Mouse (Mus musculus) heart, embryonic 11.5 days (tissue): Measurements from ENCODE around the gene Rasgrp2. TPM values are rescaled to one million over a fixed set of nuclear protein-coding genes. Genes with fewer than 3 reads are reported as not detected.
A peak's percentile ranks its signal among the peaks of the same experiment; 100 is the strongest.

ENCODE experiments used
- ATAC-seq: fragments of 200-750 bp; cut with Nextera tagmentation; replicated peaks from 2 replicates; pipeline ENCODE4 v1.8.0; 2017; ENCODE audit warnings: moderate library complexity; ENCODE audit not compliant: insufficient number of reproducible peaks, low FRiP score, low TSS enrichment
- H3K27ac ChIP-seq: fragments of 300-500 bp; sonication (generic); 2 replicates; pipeline ENCODE4 v1.5.1; 2014; ENCODE audit warnings: mild to moderate bottlenecking, low read depth, low read length
- H3K27me3 ChIP-seq: fragments of 300-500 bp; sonication (generic); 2 replicates; pipeline ENCODE4 v1.6.1; 2014; ENCODE audit warnings: mild to moderate bottlenecking, low read length, mixed read lengths; ENCODE audit not compliant: control insufficient read depth, insufficient read depth
- H3K36me3 ChIP-seq: fragments of 300-500 bp; sonication (generic); 2 replicates; pipeline ENCODE4 v1.6.1; 2014; ENCODE audit warnings: mild to moderate bottlenecking, low read length, moderate library complexity, mixed read lengths; ENCODE audit not compliant: control insufficient read depth, insufficient read depth
- H3K4me1 ChIP-seq: fragments of 300-500 bp; sonication (generic); 2 replicates; pipeline ENCODE4 v1.6.1; 2014; ENCODE audit warnings: low read length; ENCODE audit not compliant: control insufficient read depth, insufficient read depth
- H3K4me2 ChIP-seq: fragments of 300-500 bp; sonication (generic); 2 replicates; pipeline ENCODE4 v1.6.1; 2014; ENCODE audit warnings: mild to moderate bottlenecking, moderate library complexity
- H3K4me3 ChIP-seq: fragments of 300-500 bp; sonication (generic); 2 replicates; pipeline ENCODE4 v1.5.1; 2014; ENCODE audit warnings: low read depth, low read length
- H3K9ac ChIP-seq: fragments of 300-500 bp; sonication (generic); 2 replicates; pipeline ENCODE4 v1.6.1; 2014; ENCODE audit warnings: mild to moderate bottlenecking, low read depth, low read length, moderate library complexity
- H3K9me3 ChIP-seq: fragments of 300-500 bp; sonication (generic); replicated peaks from 2 replicates; pipeline ENCODE4 v1.6.1; 2016; ENCODE audit warnings: low read length; ENCODE audit not compliant: control insufficient read depth
- WGBS: fragments of 180-500 bp; shearing (Covaris S2); extraction: QIAGEN DNeasy Blood & Tissue Kit; methylation state at CpG from one replicate; pipeline ENCODE4 v1.1.7; 2014; ENCODE audit not compliant: insufficient replicate concordance; 5-methylcytosine and 5-hydroxymethylcytosine counted together
- polyA plus RNA-seq: library from polyadenylated mRNA; unstranded; fragments of >200 nt; fragmentation: Nextera tagmentation; extraction: Ambion mirVana; gene quantifications from 2 replicates; pipeline ENCODE4 v1.2.1, GENCODE M21; 2014

The Rasgrp2 gene
- polyA plus RNA-seq, 1 experiment from 2014 or later = 42.7 TPM

DNA sequence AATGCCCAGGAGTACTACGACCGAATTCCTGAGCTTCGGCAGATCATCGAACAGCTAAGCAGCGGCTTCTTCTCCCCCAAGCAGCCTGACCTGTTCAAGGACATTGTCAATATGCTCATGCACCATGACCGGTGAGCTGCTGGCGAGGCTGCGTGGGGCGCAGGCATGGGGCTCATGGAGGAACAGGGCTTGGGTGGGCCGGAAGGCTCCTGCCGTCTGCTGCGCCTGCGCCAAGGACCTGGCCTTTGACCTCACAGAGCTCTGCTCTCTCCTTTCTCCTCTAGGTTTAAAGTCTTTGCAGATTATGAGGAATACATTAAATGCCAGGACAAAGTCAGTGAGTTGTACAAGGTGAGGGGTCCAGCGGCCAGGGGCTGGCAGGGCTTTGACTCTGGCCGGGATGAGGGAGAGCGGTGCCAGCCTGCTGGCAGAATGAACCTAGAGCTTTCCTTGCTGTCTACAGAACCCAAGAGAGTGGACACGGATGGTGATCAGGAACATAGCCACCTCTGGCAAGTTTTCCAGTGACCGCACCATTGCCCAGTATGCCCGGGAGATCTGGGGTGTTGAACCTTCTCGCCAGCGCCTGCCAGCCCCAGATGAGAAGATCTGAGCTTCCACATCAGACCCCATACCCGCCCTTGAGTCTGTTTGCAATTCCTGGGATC, 1.4 kb upstream of the Rasgrp2 start:
- H3K9ac ChIP-seq = no peak overlapping the region
- ATAC-seq = no peak

DNA sequence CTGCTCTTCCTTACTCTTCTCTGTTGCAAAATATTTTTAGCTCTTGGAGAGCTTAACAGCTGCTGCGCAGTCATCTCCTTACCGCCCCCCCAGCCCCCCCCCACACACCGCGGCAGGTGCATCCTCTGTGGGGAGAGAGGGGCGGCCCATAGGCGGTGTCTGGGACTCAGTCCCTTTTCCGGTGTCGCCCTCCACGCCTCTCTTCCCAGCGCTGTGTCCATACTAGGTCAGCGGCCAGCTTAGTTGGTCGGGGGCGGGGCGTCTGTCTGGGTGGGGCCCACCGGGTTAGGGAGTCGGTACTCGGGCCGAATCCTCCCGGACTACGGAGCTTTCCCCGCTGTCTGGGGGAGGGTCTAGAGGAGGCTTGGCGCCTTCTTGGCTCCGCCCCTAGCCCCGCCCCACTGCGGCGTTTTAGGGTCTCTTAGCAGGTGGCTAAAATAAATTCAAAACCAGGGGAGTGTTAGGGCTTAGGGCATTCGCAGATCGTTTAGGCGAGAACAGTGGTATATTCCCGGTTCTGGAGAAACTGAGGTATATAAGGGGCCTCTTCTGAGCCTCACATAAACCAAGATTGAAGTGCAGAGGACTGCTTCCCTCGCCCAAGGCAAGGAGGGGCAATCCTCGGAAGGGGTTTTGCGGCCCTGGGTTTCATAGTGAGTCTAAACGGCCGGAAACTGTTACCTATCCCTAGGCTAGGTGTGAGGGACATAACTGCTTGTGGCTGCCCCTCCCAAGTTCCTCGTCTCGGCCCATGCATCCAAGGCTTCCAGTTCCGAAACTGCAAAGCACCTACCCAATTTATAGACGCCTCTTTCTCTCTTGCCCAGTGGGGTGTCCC, 474 bp upstream of the Rasgrp2 start:
- peaks cover 14% of the 10 kb centered on the region for H3K27me3 ChIP-seq

More for the DNA sequence above, 1.4 kb upstream of the Rasgrp2 start:
- H3K27ac ChIP-seq = no peak overlapping the region
- no peak overlapping the region; the same call in 1 of the 2 replicates for H3K4me2 ChIP-seq
- no peak overlapping the region for H3K4me3 ChIP-seq
- H3K9me3 ChIP-seq = no peaks in the 10 kb centered on the region
- H3K27me3 ChIP-seq = peaks cover 14% of the 10 kb centered on the region
- 81% methylated on average over 22 of the region's 22 CpGs for WGBS
- H3K36me3 ChIP-seq = peaks cover 3% of the 10 kb centered on the region
- H3K4me1 ChIP-seq = peaks cover 27% of the 10 kb centered on the region

DNA sequence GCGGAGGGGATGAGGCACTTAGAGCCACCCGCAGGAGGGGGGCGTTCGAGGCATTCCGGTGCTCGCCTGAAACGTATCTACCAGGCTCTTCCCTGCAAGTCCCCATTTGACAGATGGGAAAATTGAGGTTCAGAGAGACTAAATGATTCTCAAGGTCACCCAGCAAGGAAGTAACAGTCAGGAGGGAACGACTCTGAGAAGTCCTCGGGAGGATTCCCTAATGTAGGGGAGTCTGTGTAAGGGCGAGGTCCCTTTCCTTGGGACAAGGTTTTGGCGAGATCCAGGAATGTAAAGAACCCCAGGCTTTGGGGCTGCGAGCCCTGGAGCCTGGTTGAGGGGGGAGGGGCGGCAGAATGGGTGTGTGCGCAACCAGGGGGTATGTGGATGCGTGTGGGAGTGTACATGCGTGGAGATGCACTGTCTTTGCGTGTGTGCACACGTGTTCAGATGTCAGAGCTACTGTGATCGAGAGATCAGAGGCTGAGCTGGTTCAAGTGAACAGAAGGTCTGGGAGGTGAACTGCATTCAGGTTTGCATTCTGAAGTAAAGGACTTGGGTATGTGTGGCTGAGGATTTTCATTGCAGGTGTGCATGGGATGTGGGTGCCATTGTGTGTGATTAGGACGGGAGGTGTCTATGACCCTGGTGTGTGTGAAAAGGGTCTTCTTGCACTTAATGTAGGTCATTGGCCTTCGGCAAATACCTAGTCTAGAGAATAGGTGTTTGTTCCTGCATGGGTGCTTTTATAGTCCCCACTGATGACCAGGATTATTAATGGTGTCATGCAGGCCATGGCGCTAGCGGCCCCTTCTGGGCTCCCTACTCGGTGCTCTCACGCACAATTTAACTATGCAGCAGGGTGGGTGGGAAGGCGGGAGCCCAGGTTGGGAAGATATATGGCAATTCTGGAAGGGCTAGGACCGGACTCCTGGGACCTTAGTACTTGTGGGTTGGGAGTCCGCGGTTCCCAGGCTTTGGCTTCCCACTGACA, 1.3 kb downstream of the Rasgrp2 start:
- H3K9ac ChIP-seq = peak overlapping the region; percentile 68; the same call in 1 of the 2 replicates
- H3K36me3 ChIP-seq = no peaks in the 10 kb centered on the region
- ATAC-seq = no peak
- no peaks in the 10 kb centered on the region for H3K9me3 ChIP-seq
- no peak overlapping the region for H3K27ac ChIP-seq
- peaks cover 14% of the 10 kb centered on the region for H3K27me3 ChIP-seq
- peaks cover 27% of the 10 kb centered on the region for H3K4me1 ChIP-seq
- H3K4me3 ChIP-seq = peak overlapping the region; percentile 65
- H3K4me2 ChIP-seq = peak overlapping the region; percentile 97
- 3% methylated on average over 29 of the region's 29 CpGs for WGBS

More for the DNA sequence above, 474 bp upstream of the Rasgrp2 start:
- H3K9ac ChIP-seq = peak overlapping the region; percentile 68
- no peaks in the 10 kb centered on the region for H3K36me3 ChIP-seq
- peaks cover 27% of the 10 kb centered on the region for H3K4me1 ChIP-seq
- no peaks in the 10 kb centered on the region for H3K9me3 ChIP-seq
- under 1% methylated on average over 39 of the region's 39 CpGs for WGBS
- peak overlapping the region; percentile 97 for H3K4me2 ChIP-seq
- ATAC-seq = peak; percentile 43
- H3K4me3 ChIP-seq = peak overlapping the region; percentile 65
- H3K27ac ChIP-seq = peak overlapping the region; percentile 10; the same call in 1 of the 2 replicates

DNA sequence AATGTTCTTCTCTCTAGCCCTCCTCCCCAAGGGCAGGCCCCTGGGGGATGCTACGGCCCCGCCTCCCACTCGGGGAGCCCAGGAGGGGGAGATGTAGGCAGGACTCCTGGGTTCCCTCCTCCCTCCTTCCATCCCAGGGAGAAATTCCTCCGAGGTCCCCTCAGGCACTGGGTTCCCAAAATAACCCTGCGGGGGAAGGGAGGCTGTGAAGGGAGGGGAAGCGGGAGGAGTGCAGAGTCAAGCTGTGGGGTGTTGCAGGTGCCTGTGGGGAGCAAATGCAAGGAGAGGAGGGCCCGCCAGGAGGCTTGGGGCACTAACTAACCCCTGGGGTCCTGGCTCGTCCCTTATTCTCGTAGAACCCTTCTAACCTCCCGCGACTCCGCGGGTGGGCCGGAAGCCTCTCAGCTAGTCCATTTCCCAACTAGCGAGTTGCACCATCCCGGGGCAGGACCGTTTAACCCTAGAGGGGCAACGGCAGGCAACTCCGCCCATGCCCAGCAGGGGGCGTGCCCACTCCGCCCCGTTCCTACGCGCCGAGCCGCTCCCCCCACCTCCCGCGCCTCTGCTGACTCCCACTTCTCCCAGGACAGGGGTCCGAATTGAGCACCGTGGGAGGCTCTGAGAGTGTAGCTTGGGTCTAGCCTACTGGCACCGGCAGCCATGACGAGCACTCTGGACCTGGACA, 2.1 kb downstream of the Rasgrp2 start:
- H3K36me3 ChIP-seq = no peaks in the 10 kb centered on the region
- WGBS = under 1% methylated on average over 32 of the region's 32 CpGs
- peaks cover 14% of the 10 kb centered on the region for H3K27me3 ChIP-seq
- H3K4me3 ChIP-seq = peak overlapping the region; percentile 65
- no peaks in the 10 kb centered on the region for H3K9me3 ChIP-seq
- H3K9ac ChIP-seq = peak overlapping the region; percentile 62; the same call in 1 of the 2 replicates
- H3K4me2 ChIP-seq = peak overlapping the region; percentile 97
- ATAC-seq = 0 out of 2 replicates have a peak, but pooled peaks have one; percentile 14
- peak overlapping the region; percentile 30; the same call in 1 of the 2 replicates for H3K27ac ChIP-seq
- peaks cover 27% of the 10 kb centered on the region for H3K4me1 ChIP-seq

DNA sequence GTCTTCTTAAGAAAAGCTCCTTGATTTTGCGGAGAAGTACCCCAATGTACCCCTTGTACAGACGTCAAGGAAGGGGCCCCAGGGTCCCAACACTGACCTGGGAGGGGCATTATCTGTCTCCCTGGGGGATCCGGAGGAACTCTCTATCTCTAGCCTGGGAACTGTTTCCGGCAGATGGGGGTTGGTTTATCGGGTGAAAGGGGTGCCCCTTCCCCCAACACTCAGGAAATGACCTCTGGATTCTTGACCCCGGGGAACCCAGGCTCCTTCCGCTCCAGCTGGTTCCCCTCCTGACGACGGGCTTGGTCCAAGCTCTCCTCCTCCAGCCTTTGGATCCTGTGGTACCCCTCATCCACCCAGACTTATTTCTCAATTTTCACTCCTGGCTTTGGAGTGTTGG, 2.8 kb downstream of the Rasgrp2 start:
- H3K27ac ChIP-seq = no peak overlapping the region
- WGBS = 4% methylated on average over 9 of the region's 9 CpGs
- no peaks in the 10 kb centered on the region for H3K9me3 ChIP-seq
- H3K9ac ChIP-seq = peak overlapping the region; percentile 62; the same call in 1 of the 2 replicates
- ATAC-seq = 0 out of 2 replicates have a peak, but pooled peaks have one; percentile 0
- H3K4me2 ChIP-seq = peak overlapping the region; percentile 97
- peaks cover 14% of the 10 kb centered on the region for H3K27me3 ChIP-seq
- H3K36me3 ChIP-seq = no peaks in the 10 kb centered on the region
- H3K4me1 ChIP-seq = peaks cover 27% of the 10 kb centered on the region
- H3K4me3 ChIP-seq = peak overlapping the region; percentile 65

DNA sequence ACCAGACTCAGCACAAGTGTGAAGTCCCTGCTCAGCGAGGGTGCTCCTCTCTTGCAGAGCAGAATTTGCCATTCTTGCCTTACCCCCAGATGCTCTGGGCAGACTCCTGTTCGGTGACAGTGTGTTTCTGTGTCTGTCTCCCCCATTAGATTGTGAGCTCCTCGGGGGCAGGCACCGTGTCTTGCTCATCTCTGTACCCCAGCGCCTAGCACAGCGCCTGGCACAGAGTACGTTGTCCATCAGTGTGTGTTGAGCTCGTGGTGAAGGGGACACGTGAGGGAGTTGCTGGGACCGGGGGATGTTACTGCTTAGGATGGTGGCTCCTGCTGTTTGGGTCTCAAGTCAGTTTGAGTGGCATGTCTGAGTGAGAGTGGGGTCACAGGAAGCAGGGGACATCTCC, 4.7 kb downstream of the Rasgrp2 start:
- Histone ChIP-seq H3K9ac (no peak overlapping the region), H3K4me2 (no peak overlapping the region), H3K36me3 (no peaks in the 10 kb centered on the region), H3K27me3 (peaks cover 14% of the 10 kb centered on the region), H3K9me3 (no peaks in the 10 kb centered on the region), H3K27ac (no peak overlapping the region), H3K4me1 (peaks cover 22% of the 10 kb centered on the region), H3K4me3 (no peak overlapping the region)
- ATAC-seq = no peak
- 73% methylated on average over 10 of the region's 10 CpGs for WGBS

DNA sequence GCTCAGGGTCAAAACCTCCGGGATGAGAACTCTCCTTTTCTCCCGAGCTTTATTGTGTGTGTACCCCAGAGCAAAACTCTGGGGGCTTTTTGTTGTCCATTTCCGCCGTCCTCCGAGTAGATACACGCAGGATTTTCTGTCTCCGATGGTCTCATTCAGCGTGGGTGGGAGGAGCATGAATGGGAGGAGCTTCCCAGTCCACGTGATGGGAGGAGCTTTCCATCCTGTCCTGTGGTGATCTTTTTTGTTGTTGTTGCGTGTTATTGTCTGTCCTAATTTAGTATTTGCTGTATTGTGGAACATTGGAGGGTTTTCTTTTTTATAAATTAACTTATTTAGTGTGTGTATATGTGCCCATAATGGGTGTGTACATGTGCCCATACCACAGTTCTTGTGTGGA, 6.3 kb downstream of the Rasgrp2 start:
- Histone ChIP-seq H3K27ac (no peak overlapping the region), H3K27me3 (peaks cover 11% of the 10 kb centered on the region), H3K4me3 (no peak overlapping the region), H3K36me3 (no peaks in the 10 kb centered on the region), H3K4me1 (peaks cover 17% of the 10 kb centered on the region), H3K9me3 (no peaks in the 10 kb centered on the region), H3K4me2 (no peak overlapping the region), H3K9ac (no peak overlapping the region)
- 77% methylated on average over 10 of the region's 10 CpGs for WGBS
- ATAC-seq = no peak
